Mouse (Mus musculus): Measurements from ENCODE around the gene Ccdc158.

Ccdc158 gene

DNA sequence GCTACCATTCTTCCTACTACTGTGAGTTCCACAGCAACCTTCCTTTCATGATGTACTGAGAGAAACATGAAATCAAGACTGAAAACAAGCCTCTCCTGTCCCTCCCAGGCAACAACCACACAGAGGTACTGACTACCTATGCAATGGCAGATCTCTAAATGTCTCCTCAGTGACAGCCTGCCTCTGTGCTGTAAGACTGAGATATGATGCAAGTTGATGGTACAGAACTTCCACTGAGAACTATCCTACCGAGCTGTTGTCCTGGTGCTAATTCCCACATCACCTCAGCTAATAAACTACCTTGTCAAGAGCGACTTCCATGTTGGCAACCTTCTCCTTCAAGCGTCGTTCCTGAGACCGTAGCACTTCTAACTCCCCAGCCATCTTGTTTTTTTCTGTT is 39.2 kb downstream of the Ccdc158 start:
- TF ChIP-seq NANOG (IDR thresholded peaks at IDR 0.05; ENCODE audit: borderline replicate concordance, low read length) (no peak), POU5F1 (IDR thresholded peaks at IDR 0.05; ENCODE audit: borderline replicate concordance, low read length) (no peak)
- H3K27me3 ChIP-seq (ENCODE audit: insufficient read depth, low read length): no peaks in the 10 kb centered on the region
- H3K9me3 ChIP-seq (ENCODE audit: low read length): no peaks in the 10 kb centered on the region
- no peak overlapping the region for H3K4me3 ChIP-seq (replicated peaks; ENCODE audit: low read length)
- H3K4me1 ChIP-seq (replicated peaks; ENCODE audit: low read depth, low read length): no peaks in the 10 kb centered on the region
- H3K36me3 ChIP-seq (ENCODE audit: insufficient read depth, low read length): no peaks in the 10 kb centered on the region

- Histone ChIP-seq H3K27me3 (ENCODE audit: insufficient read depth, low read length) (no peaks in the 10 kb centered on the region), H3K36me3 (ENCODE audit: insufficient read depth, low read length) (no peaks in the 10 kb centered on the region), H3K9me3 (ENCODE audit: low read length) (no peaks in the 10 kb centered on the region), H3K4me3 (replicated peaks; ENCODE audit: low read length) (no peak overlapping the region), H3K4me1 (replicated peaks; ENCODE audit: low read depth, low read length) (no peaks in the 10 kb centered on the region)
- TF ChIP-seq POU5F1 (IDR thresholded peaks at IDR 0.05; ENCODE audit: borderline replicate concordance, low read length) (no peak), NANOG (IDR thresholded peaks at IDR 0.05; ENCODE audit: borderline replicate concordance, low read length) (no peak), CTCF (conservative IDR thresholded peaks at IDR 0.05; ENCODE audit: low read length) (no peak)
These were observed 40.2 kb downstream of the Ccdc158 start for GRCm38 (mm10) chr5:92634916-92635315.

GRCm38 (mm10) chr5:92633526-92633925 is 41.5 kb downstream of the Ccdc158 start:
- Histone ChIP-seq H3K4me3 (replicated peaks; ENCODE audit: low read length) (no peak overlapping the region), H3K27me3 (ENCODE audit: insufficient read depth, low read length) (no peaks in the 10 kb centered on the region), H3K9me3 (ENCODE audit: low read length) (no peaks in the 10 kb centered on the region), H3K36me3 (ENCODE audit: insufficient read depth, low read length) (no peaks in the 10 kb centered on the region), H3K4me1 (replicated peaks; ENCODE audit: low read depth, low read length) (no peaks in the 10 kb centered on the region)
- TF ChIP-seq NANOG (IDR thresholded peaks at IDR 0.05; ENCODE audit: borderline replicate concordance, low read length): no peak
- no peak for TF ChIP-seq CTCF (conservative IDR thresholded peaks at IDR 0.05; ENCODE audit: low read length)
- TF ChIP-seq POU5F1 (IDR thresholded peaks at IDR 0.05; ENCODE audit: borderline replicate concordance, low read length): no peak

GRCm38 (mm10) chr5:92627896-92628295 is 47.2 kb downstream of the Ccdc158 start:
- H3K4me1 ChIP-seq (replicated peaks; ENCODE audit: low read depth, low read length): no peaks in the 10 kb centered on the region
- H3K36me3 ChIP-seq (ENCODE audit: insufficient read depth, low read length): no peaks in the 10 kb centered on the region
- TF ChIP-seq CTCF (conservative IDR thresholded peaks at IDR 0.05; ENCODE audit: low read length) (no peak), POU5F1 (IDR thresholded peaks at IDR 0.05; ENCODE audit: borderline replicate concordance, low read length) (no peak), NANOG (IDR thresholded peaks at IDR 0.05; ENCODE audit: borderline replicate concordance, low read length) (no peak)
- H3K27me3 ChIP-seq (ENCODE audit: insufficient read depth, low read length): no peaks in the 10 kb centered on the region
- no peak overlapping the region for H3K4me3 ChIP-seq (replicated peaks; ENCODE audit: low read length)
- no peaks in the 10 kb centered on the region for H3K9me3 ChIP-seq (ENCODE audit: low read length)

- H3K4me1 ChIP-seq (replicated peaks; ENCODE audit: low read depth, low read length): no peaks in the 10 kb centered on the region
- H3K4me3 ChIP-seq (replicated peaks; ENCODE audit: low read length): no peak overlapping the region
- H3K9me3 ChIP-seq (ENCODE audit: low read length): no peaks in the 10 kb centered on the region
- H3K36me3 ChIP-seq (ENCODE audit: insufficient read depth, low read length): no peaks in the 10 kb centered on the region
- H3K27me3 ChIP-seq (ENCODE audit: insufficient read depth, low read length): no peaks in the 10 kb centered on the region
- TF ChIP-seq CTCF (conservative IDR thresholded peaks at IDR 0.05; ENCODE audit: low read length): no peak
- no peak for TF ChIP-seq NANOG (IDR thresholded peaks at IDR 0.05; ENCODE audit: borderline replicate concordance, low read length)
- no peak for TF ChIP-seq POU5F1 (IDR thresholded peaks at IDR 0.05; ENCODE audit: borderline replicate concordance, low read length)
These were observed 53.2 kb downstream of the Ccdc158 start for GRCm38 (mm10) chr5:92621883-92622282.

DNA sequence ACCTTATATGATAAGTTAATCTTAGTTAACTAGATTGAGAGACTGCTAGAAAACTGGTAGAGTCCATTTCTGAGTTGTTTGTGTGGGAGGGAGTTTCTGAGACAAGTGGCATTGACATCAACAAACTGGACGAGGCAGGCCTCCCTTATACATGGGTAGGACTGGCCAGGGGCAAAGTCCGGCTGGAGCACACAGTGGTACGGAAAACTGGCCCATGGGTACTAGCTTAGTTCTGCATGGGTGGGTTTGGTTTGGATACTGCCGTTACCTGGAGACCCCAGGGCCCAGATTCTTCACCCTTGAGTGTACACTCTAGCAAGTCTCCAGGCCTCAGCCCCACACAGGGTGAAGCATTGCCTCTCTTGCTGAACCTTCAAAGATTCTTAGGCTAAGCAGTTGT is 62.3 kb downstream of the Ccdc158 start:
- Histone ChIP-seq H3K9me3 (ENCODE audit: low read length) (no peaks in the 10 kb centered on the region), H3K4me1 (replicated peaks; ENCODE audit: low read depth, low read length) (no peaks in the 10 kb centered on the region), H3K27me3 (ENCODE audit: insufficient read depth, low read length) (no peaks in the 10 kb centered on the region), H3K36me3 (ENCODE audit: insufficient read depth, low read length) (no peaks in the 10 kb centered on the region), H3K4me3 (replicated peaks; ENCODE audit: low read length) (no peak overlapping the region)
- TF ChIP-seq NANOG (IDR thresholded peaks at IDR 0.05; ENCODE audit: borderline replicate concordance, low read length) (no peak), POU5F1 (IDR thresholded peaks at IDR 0.05; ENCODE audit: borderline replicate concordance, low read length) (no peak), CTCF (conservative IDR thresholded peaks at IDR 0.05; ENCODE audit: low read length) (no peak)

- Histone ChIP-seq H3K36me3 (ENCODE audit: insufficient read depth, low read length) (no peaks in the 10 kb centered on the region), H3K9me3 (ENCODE audit: low read length) (no peaks in the 10 kb centered on the region), H3K27me3 (ENCODE audit: insufficient read depth, low read length) (peaks cover 30% of the 10 kb centered on the region), H3K4me3 (replicated peaks; ENCODE audit: low read length) (no peak overlapping the region), H3K4me1 (replicated peaks; ENCODE audit: low read depth, low read length) (0 out of 2 replicates have a peak, but pooled peaks cover 5% of the 10 kb centered on the region)
- TF ChIP-seq POU5F1 (IDR thresholded peaks at IDR 0.05; ENCODE audit: borderline replicate concordance, low read length): no peak
- no peak for TF ChIP-seq NANOG (IDR thresholded peaks at IDR 0.05; ENCODE audit: borderline replicate concordance, low read length)
- no peak for TF ChIP-seq CTCF (conservative IDR thresholded peaks at IDR 0.05; ENCODE audit: low read length)
These were observed 67.4 kb downstream of the Ccdc158 start for GRCm38 (mm10) chr5:92607492-92608229.

DNA sequence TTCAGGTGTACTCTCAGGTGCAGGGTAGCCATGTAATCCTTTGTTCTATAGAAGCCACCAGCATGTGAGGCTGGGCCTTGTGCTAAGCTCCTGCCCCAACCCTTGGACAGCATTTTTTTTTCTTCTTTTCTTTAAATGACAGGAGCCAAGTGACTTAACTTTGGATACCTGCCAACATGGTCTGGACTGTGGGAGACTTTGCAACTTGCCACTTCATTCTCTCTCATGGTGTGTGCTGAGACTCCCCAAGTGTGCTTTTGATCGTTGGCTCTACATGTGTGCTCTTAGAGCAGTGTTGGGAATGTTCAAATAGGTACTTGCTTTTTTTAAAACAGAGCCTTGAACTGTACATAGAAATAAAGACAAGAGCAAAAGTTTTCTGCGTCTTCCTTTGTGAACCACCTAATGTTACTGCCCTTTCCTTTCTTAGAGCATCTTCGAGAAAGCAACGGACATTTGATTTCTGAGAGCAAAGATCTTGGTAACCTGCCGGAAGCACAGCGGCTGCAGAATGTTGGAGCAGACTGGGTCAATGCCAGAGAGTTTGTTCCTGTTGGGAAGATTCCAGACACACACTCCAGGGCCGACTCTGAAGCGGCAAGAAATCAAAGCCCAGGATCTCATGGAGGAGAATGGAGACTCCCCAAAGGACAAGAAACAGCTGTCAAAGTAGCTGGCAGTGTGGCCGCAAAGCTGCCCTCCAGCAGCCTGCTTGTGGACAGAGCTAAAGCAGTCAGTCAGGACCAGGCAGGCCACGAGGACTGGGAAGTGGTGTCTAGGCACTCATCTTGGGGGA is 70.4 kb downstream of the Ccdc158 start:
- Histone ChIP-seq H3K36me3 (ENCODE audit: insufficient read depth, low read length) (no peaks in the 10 kb centered on the region), H3K9me3 (ENCODE audit: low read length) (no peaks in the 10 kb centered on the region), H3K4me3 (replicated peaks; ENCODE audit: low read length) (no peak overlapping the region), H3K4me1 (replicated peaks; ENCODE audit: low read depth, low read length) (0 out of 2 replicates have a peak, but pooled peaks cover 5% of the 10 kb centered on the region), H3K27me3 (ENCODE audit: insufficient read depth, low read length) (peaks cover 53% of the 10 kb centered on the region)
- TF ChIP-seq POU5F1 (IDR thresholded peaks at IDR 0.05; ENCODE audit: borderline replicate concordance, low read length) (no peak), NANOG (IDR thresholded peaks at IDR 0.05; ENCODE audit: borderline replicate concordance, low read length) (no peak), CTCF (conservative IDR thresholded peaks at IDR 0.05; ENCODE audit: low read length) (no peak)
